Mouse (Mus musculus): ENCODE measurements at regions not wholly inside any gene's neighbourhood (a gene's known extent, or its start where the extent isn't known, plus 50 kb on each side); places are given as distances from the start of the nearest gene placed in this dataset.

GRCm38 (mm10) chr4:142758102-142758501 is 454.7 kb downstream of the Prdm2 start:
- dilution Hi-C loops (cut with MboI; ENCODE audit: extremely low pct_ligation_motif_present, extremely low pct_unique_long_range_greater_than_20kb, low sequenced_read_pairs) (no loop called here), in situ Hi-C loops (cut with MboI; ENCODE audit: low pct_ligation_motif_present, low pct_unique_long_range_greater_than_20kb, low sequenced_read_pairs) (no loop called here)
- no peaks in the 10 kb centered on the region for H3K27me3 ChIP-seq (replicated peaks)
- H3K36me3 ChIP-seq (replicated peaks in 1 of 2; ENCODE audit: control insufficient read depth in 1 of 2, insufficient read depth in 1 of 2, low read length in 1 of 2), result no peaks in the 10 kb centered on the region
- TF ChIP-seq SMC3 (IDR thresholded peaks at IDR 0.05; ENCODE audit: low read depth, low read length) (no peak), BHLHE40 (IDR thresholded peaks at IDR 0.05; ENCODE audit: low read depth, low read length) (no peak), ZMIZ1 (IDR thresholded peaks at IDR 0.05; ENCODE audit: low read depth, low read length) (no peak), SIN3A (IDR thresholded peaks at IDR 0.05; ENCODE audit: low read length) (no peak), CHD2 (IDR thresholded peaks at IDR 0.05; ENCODE audit: low read length) (no peak), NRF1 (IDR thresholded peaks at IDR 0.05; ENCODE audit: low read depth, low read length) (no peak), JUND (conservative IDR thresholded peaks at IDR 0.05; ENCODE audit: low read depth, low read length) (no peak), ELF1 (IDR thresholded peaks at IDR 0.05; ENCODE audit: low read depth, low read length) (no peak), HCFC1 (IDR thresholded peaks at IDR 0.05; ENCODE audit: low read depth, low read length) (no peak)
- H3K9ac ChIP-seq (ENCODE audit: insufficient read depth, low read depth), result no peak overlapping the region
- no peaks in the 10 kb centered on the region for H3K79me2 ChIP-seq (replicated peaks; ENCODE audit: control insufficient read depth, extremely low read depth, insufficient read depth, poor library complexity, severe bottlenecking)
- no peaks in the 10 kb centered on the region for H3K4me1 ChIP-seq (ENCODE audit: control insufficient read depth in 1 of 2, insufficient read depth in 2 of 2)
- no peak overlapping the region for H3K27ac ChIP-seq (ENCODE audit: insufficient read depth, low read depth)
- H3K4me3 ChIP-seq (replicated peaks in 1 of 3; ENCODE audit: low read depth in 2 of 3, low read length in 2 of 3, poor library complexity in 1 of 3), result no peak overlapping the region
- H3K9me3 ChIP-seq (replicated peaks; ENCODE audit: low read length), result peaks cover 74% of the 10 kb centered on the region
- no peak for DNase-seq (ENCODE audit: extremely low read depth)
- H3K4me2 ChIP-seq (ENCODE audit: insufficient read depth, low read depth, poor library complexity, severe bottlenecking), result no peak overlapping the region

- Histone ChIP-seq H3K4me3 (replicated peaks in 1 of 3; ENCODE audit: low read depth in 2 of 3, low read length in 2 of 3, poor library complexity in 1 of 3) (no peak overlapping the region), H3K9me3 (replicated peaks; ENCODE audit: low read length) (peaks cover 76% of the 10 kb centered on the region), H3K4me1 (ENCODE audit: control insufficient read depth in 1 of 2, insufficient read depth in 2 of 2) (no peaks in the 10 kb centered on the region), H3K27ac (ENCODE audit: insufficient read depth, low read depth) (no peak overlapping the region), H3K4me2 (ENCODE audit: insufficient read depth, low read depth, poor library complexity, severe bottlenecking) (no peak overlapping the region), H3K9ac (ENCODE audit: insufficient read depth, low read depth) (no peak overlapping the region), H3K27me3 (replicated peaks) (no peaks in the 10 kb centered on the region), H3K79me2 (replicated peaks; ENCODE audit: control insufficient read depth, extremely low read depth, insufficient read depth, poor library complexity, severe bottlenecking) (no peaks in the 10 kb centered on the region), H3K36me3 (replicated peaks in 1 of 2; ENCODE audit: control insufficient read depth in 1 of 2, insufficient read depth in 1 of 2, low read length in 1 of 2) (no peaks in the 10 kb centered on the region)
- TF ChIP-seq UBTF (IDR thresholded peaks at IDR 0.05; ENCODE audit: low read depth, low read length) (no peak), RAD21 (IDR thresholded peaks at IDR 0.05; ENCODE audit: low read depth, low read length) (no peak), NELFE (IDR thresholded peaks at IDR 0.05; ENCODE audit: low read depth, low read length) (no peak), ZNF384 (IDR thresholded peaks at IDR 0.05; ENCODE audit: low read depth, low read length) (no peak), TBP (conservative IDR thresholded peaks at IDR 0.05; ENCODE audit: low read depth, low read length) (no peak), BHLHE40 (IDR thresholded peaks at IDR 0.05; ENCODE audit: low read depth, low read length) (no peak), RCOR1 (conservative IDR thresholded peaks at IDR 0.05; ENCODE audit: low read depth, low read length) (no peak), HCFC1 (IDR thresholded peaks at IDR 0.05; ENCODE audit: low read depth, low read length) (no peak), PAX5 (IDR thresholded peaks at IDR 0.05; ENCODE audit: low read length) (no peak), TCF12 (IDR thresholded peaks at IDR 0.05; ENCODE audit: low read depth, low read length) (no peak), CHD1 (IDR thresholded peaks at IDR 0.05; ENCODE audit: low read depth, low read length) (no peak), GABPA (IDR thresholded peaks at IDR 0.05; ENCODE audit: insufficient replicate concordance, low read depth, low read length) (no peak), ELF1 (IDR thresholded peaks at IDR 0.05; ENCODE audit: low read depth, low read length) (no peak), MYC (IDR thresholded peaks at IDR 0.05; ENCODE audit: low read depth, low read length) (no peak), ZMIZ1 (IDR thresholded peaks at IDR 0.05; ENCODE audit: low read depth, low read length) (no peak), ZC3H11A (IDR thresholded peaks at IDR 0.05; ENCODE audit: low read depth, low read length) (no peak), KAT2A (IDR thresholded peaks at IDR 0.05; ENCODE audit: insufficient replicate concordance, low read length) (no peak), MEF2A (IDR thresholded peaks at IDR 0.05; ENCODE audit: borderline replicate concordance, low read depth, low read length) (no peak)
- DNase-seq (ENCODE audit: extremely low read depth), result no peak
- dilution Hi-C loops (cut with MboI; ENCODE audit: extremely low pct_ligation_motif_present, extremely low pct_unique_long_range_greater_than_20kb, low sequenced_read_pairs), result no loop called here
- in situ Hi-C loops (cut with MboI; ENCODE audit: low pct_ligation_motif_present, low pct_unique_long_range_greater_than_20kb, low sequenced_read_pairs), result no loop called here
These were observed 456.5 kb downstream of the Prdm2 start for GRCm38 (mm10) chr4:142756332-142756731.

Data from CH12.LX (cell line).